Mouse (Mus musculus): ENCODE data around the gene Hoxb5. TPM values are rescaled to one million over a fixed set of nuclear protein-coding genes. Genes with fewer than 3 reads are reported as not detected.

Gene Hoxb5
- total RNA-seq, 2 experiments from 2014 or later: 16.1 to 27.0 TPM

- DNase-seq: peak; percentile 63 to 72
Observed at GRCm38 (mm10) chr11:96286739-96287385, 16.3 kb upstream of the Hoxb5 start.

GRCm38 (mm10) chr11:96287411-96287810 lies 15.7 kb upstream of the Hoxb5 start:
- DNase-seq: peak in 1 of 2 experiments; percentile 20

GRCm38 (mm10) chr11:96288455-96289221 lies 14.5 kb upstream of the Hoxb5 start:
- DNase-seq: peak in 1 of 2 experiments; percentile 23

- peak in 1 of 2 experiments; percentile 32 for DNase-seq
Observed at GRCm38 (mm10) chr11:96289293-96289692, 13.8 kb upstream of the Hoxb5 start.

- no peak for DNase-seq
Observed at GRCm38 (mm10) chr11:96289837-96290236, 13.3 kb upstream of the Hoxb5 start.

GRCm38 (mm10) chr11:96290705-96291355 lies 12.3 kb upstream of the Hoxb5 start:
- DNase-seq: no peak

- DNase-seq: peak; percentile 86 to 88
Observed at GRCm38 (mm10) chr11:96291681-96292564, 11.2 kb upstream of the Hoxb5 start, which contains the start of gene Hoxb6. Hoxb6 (plus strand) TSS chr11:96292476.

GRCm38 (mm10) chr11:96292565-96293301 lies 10.4 kb upstream of the Hoxb5 start:
- peak in 1 of 2 experiments; percentile 64 for DNase-seq

GRCm38 (mm10) chr11:96293302-96293921 lies 9.7 kb upstream of the Hoxb5 start:
- DNase-seq: no peak

- peak; percentile 89 to 91 for DNase-seq
Observed at GRCm38 (mm10) chr11:96294245-96295091, 8.7 kb upstream of the Hoxb5 start.

GRCm38 (mm10) chr11:96295092-96295835 lies 7.9 kb upstream of the Hoxb5 start:
- no peak for DNase-seq

- DNase-seq: no peak
Observed at GRCm38 (mm10) chr11:96296997-96297396, 6.1 kb upstream of the Hoxb5 start.

GRCm38 (mm10) chr11:96297428-96297827 lies 5.7 kb upstream of the Hoxb5 start:
- no peak for DNase-seq

GRCm38 (mm10) chr11:96297968-96298635 lies 5.0 kb upstream of the Hoxb5 start:
- DNase-seq: no peak

GRCm38 (mm10) chr11:96298895-96299667 lies 4.1 kb upstream of the Hoxb5 start:
- peak; percentile 89 to 91 for DNase-seq

- DNase-seq: no peak
Observed at GRCm38 (mm10) chr11:96299781-96300180, 3.4 kb upstream of the Hoxb5 start.

GRCm38 (mm10) chr11:96300354-96301063 lies 2.6 kb upstream of the Hoxb5 start:
- no peak for DNase-seq
